Mouse (Mus musculus) retina, postnatal 1 day (tissue): ENCODE data around the gene Lamb3.

Source experiments
- DNase-seq: peaks from one replicate; pipeline ENCODE4 v3.0.0-alpha.2; 2012

Lamb3 gene

GRCm38 (mm10) chr1:193319721-193320120 is 112.2 kb downstream of the Lamb3 start:
- DNase-seq = no peak

DNA sequence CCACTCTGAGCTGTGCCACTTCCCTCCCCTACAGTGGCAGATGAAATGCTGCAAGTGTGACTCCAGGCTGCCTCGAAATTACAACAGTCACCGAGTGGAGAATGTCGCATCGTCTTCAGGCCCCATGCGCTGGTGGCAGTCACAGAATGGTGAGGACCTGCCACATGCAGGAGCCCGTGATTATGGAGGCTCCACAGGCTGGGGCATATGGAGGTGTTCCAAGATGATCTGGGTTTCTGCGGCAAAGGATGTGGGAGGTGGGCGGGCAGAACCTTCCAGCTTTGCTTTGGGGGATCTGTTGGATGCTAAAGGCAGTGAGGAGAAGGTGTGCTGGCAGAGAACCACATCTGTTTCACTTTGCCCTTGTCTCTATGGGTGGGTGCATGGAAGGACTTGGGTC is 112.9 kb downstream of the Lamb3 start:
- DNase-seq = no peak

DNA sequence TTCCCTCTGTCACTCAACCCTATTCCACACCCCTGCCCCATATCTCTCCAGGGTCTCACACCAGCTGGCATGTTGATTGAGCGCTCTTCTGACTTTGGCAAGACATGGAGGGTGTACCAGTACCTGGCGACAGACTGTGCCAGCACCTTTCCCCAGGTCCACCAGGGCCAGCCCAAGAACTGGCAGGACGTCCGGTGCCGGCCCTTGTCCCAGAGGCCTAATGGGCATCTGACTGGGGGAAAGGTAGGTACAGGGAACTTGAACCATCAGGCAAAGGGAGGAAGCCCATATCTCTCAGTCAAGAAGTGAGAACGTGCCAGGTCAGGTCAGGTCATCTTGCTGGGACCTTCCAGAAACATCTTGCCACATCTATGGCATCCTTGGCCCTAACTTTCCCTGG is 116.2 kb downstream of the Lamb3 start:
- DNase-seq = no peak

DNA sequence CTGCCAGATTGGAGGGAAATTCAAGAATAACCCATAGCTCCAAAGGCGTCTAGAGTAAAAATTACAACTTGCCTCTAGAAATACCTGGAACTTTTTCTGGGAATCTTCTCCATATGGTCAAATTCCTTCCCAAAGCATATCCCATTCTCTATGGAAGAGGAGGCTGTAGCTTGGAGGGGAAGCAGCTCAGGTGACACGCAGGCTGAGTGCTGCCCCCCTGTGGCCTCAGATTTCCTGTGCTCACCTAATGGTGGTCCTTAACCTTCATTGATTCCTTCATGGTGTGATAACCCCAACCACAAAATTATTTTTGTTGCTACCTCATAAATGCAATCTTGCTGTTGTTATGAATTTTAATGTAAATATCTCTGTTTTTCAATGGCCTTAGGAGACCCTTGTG is 116.7 kb downstream of the Lamb3 start:
- no peak for DNase-seq

DNA sequence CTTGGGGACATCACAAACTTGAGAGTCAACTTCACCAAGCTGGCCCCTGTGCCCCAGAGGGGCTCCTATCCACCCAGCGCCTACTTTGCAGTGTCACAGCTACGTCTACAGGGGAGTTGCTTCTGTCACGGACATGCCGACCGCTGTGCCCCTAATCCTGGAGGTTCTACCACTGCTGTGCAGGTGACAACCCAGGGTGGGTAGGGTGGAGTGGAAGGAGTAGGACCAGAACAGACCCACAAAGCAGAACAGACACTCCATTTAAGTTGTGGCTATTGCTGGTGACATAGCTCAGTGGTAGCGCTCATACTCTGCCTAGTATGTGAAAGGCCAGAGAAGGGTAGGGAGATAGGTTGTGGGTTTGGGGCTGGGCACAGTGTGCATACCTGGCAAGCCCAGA is 118.4 kb downstream of the Lamb3 start:
- no peak for DNase-seq

- DNase-seq = no peak
These were observed 119.1 kb downstream of the Lamb3 start for GRCm38 (mm10) chr1:193326456-193327145.

GRCm38 (mm10) chr1:193327216-193327615 is 119.7 kb downstream of the Lamb3 start:
- peak; percentile 35 for DNase-seq

- no peak for DNase-seq
These were observed 120.2 kb downstream of the Lamb3 start for GRCm38 (mm10) chr1:193327686-193328085.

DNA sequence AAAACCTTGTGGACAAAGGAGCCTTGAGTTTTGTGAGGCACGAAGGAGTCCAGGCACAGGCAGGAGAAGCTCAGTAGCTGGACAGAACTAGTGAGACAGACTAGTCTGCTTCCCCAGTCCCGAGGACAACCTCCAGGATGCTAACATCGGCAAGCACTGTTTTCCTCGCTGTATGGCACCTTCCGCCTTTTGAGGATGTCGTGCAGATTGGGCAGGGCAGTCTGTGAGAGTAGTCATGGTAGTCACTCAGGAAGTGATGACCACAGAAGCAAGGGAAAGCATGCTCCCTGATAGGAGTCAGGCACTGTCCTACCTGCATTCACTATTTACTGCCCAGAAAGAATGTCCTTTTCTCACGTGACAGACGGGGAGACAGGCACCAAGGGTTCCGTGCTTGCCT is 122.1 kb downstream of the Lamb3 start:
- no peak for DNase-seq

GRCm38 (mm10) chr1:193330172-193330571 is 122.7 kb downstream of the Lamb3 start:
- DNase-seq = peak; percentile 81

- no peak for DNase-seq
These were observed 123.1 kb downstream of the Lamb3 start for GRCm38 (mm10) chr1:193330626-193331025.

GRCm38 (mm10) chr1:193332018-193332417 is 124.5 kb downstream of the Lamb3 start:
- DNase-seq = no peak

DNA sequence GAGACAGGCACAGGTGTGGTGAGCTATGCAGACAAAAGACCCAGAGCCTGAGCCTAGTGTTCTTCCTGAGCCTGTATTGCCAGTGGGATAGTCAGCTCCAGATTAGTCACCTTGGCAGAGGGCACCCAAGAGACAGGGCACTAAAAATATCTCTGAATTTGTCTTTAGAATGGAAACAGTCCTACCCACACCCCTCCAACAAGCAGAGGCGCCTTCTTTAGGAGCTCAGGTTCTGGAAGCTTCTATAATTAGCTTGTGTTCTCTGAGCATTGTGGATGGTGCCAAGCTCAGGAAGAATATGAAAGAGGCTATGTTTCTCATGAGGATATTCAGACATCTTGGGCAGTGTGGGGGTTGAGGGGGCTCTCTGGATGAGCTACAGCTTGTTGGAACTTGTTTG is 125.2 kb downstream of the Lamb3 start:
- no peak for DNase-seq

- DNase-seq = no peak
These were observed 126.3 kb downstream of the Lamb3 start for GRCm38 (mm10) chr1:193333776-193334175.

DNA sequence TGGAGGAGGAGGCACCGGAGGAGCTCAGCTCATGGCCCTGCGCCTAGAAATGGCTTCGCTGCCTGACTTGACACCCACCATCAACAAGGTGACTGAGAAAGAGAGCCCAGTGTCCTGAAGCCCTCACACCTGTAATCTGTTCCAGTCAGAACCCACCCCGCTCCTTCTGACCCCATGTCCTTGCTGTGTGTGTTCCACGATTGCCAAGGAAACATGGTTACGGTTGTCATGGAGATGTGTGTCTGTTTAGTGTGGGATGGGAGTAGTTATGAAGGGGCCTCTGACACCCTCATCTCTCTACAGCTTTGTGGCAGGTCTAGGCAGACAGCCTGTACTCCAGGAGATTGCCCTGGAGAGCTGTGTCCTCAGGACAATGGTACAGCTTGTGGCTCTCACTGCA is 127.0 kb downstream of the Lamb3 start:
- DNase-seq = peak; percentile 63

GRCm38 (mm10) chr1:193336122-193337017 is 128.9 kb downstream of the Lamb3 start:
- DNase-seq = no peak

GRCm38 (mm10) chr1:193337018-193337321 is 129.5 kb downstream of the Lamb3 start:
- DNase-seq = no peak

- no peak for DNase-seq
These were observed 130.3 kb downstream of the Lamb3 start for GRCm38 (mm10) chr1:193337787-193338310.

DNA sequence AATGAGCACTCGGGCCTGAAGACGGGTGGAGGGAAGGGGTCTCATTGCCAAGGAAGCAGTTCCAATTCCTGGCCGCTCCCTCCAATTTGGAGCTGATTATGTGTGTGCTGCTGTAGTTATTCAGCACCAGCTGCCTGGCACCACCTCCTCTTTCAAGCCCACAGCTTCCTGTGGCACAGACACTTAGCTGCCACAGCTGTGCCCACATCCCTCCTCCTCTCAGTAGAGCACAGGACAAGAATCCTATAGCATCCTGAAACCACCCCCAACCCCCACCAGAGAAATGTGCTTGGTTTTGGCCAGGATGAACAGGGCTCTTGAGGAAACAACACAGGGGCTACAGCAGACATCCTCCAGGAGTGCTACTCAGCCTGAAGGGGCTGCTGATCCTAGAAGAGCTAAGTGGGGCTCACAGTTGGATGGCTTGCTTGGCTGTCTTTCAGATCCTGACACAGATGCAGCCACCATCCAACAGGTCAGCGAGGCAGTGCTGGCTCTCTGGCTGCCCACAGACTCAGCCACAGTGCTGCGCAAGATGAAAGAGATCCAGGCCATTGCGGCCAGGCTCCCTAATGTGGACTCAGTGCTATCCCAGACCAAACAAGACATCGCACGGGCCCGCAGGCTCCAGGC is 131.0 kb downstream of the Lamb3 start:
- no peak for DNase-seq

DNA sequence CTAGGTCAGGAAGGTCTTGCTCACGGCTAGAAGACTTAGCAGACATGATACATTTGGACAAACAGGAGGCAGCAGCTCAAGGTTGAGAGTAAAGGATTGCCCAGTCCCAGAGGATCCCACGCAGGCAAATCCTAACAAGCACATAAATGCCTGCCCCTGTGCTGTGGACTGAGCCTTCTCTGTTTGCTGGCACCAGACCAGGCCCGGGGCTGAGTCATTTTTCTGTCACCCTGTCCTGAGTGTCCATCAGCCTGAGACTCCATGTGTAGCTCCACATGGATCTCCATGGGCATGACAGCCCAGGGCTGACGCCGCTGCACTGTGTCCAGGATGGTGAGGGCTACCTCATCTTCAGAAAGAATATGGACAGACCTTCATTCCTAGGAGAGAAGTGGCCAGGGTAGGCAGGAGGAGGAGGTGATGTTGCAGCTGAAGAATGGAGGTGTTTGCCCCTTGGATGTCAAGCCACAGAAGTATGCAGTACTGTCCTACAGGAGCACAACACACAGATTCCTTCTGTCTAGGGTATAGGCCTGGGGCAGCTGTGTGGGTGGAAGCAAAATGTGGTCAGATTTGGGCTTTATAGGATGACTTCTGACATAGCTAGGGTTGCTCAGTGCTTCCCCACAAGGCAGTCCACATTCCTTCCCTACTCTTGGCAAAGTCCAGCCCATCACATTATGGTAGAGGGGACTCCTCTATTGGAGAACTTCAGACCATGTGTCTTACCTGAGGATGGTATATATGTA is 134.9 kb downstream of the Lamb3 start:
- no peak for DNase-seq

DNA sequence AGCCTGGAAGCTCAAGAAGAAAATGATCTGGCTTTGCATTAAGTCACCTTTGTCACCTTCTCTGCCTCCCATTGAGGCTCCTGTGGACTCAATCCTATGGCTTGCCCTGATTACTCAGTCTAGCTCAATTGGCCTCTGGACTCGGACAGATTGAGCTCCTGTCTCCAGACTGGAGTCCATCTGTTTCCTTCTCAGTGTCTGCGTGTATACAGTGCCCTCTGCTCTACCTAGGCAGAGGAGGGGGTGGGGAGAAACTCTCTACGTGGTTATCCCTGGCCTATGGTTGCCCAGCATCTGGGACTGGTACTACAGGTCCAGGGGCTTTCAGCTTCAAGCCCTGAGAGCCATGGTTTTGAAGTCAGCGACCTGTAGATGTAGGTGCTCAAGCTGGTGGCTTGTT is 136.4 kb downstream of the Lamb3 start:
- DNase-seq = no peak

GRCm38 (mm10) chr1:193344976-193345375 is 137.5 kb downstream of the Lamb3 start:
- DNase-seq = no peak

DNA sequence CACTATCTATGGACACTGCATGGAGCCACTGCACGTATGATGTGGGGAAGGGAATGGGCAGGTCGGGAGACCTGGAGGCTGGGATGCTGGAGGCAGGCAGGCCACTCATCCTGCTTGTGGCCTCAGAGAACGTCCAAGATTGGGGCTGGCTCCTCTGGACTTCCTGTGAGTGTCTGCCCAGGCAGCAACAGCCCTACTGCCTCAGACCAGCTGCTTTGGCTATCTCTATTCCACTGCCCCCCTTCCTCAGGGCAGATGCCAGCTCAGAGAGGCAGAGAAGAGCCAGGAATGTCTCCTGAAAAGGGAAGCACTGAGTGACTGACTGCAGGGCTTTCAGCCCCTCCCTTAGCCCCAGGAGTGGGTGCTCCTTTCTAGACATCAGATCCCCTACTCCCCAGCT is 139.4 kb downstream of the Lamb3 start:
- DNase-seq = no peak
